Mouse (Mus musculus) megakaryocyte, embryonic 14.5 days (primary cell): Measurements from ENCODE around the gene Tenm4.

Experiments
- FLI1 ChIP-seq: IDR thresholded peaks from 2 replicates; pipeline ENCODE4 v1.6.1; 2012; ENCODE audit warnings: low read length, inconsistent platforms, mixed read lengths
- GATA1 ChIP-seq: IDR thresholded peaks from 3 replicates; pipeline ENCODE4 v1.6.1; 2012; ENCODE audit warnings: mixed read lengths, low read length, inconsistent platforms, borderline replicate concordance

GRCm38 (mm10) chr7:96826672-96827071 is 655.6 kb downstream of the Tenm4 start:
- TF ChIP-seq GATA1, result no peak
- TF ChIP-seq FLI1, result no peak
